Mouse (Mus musculus): ENCODE data around the gene Rtf1. TPM values are rescaled to one million over a fixed set of nuclear protein-coding genes. Genes with fewer than 3 reads are reported as not detected.

The Rtf1 gene
- total RNA-seq, 2 experiments from 2014 or later: 25.3 to 26.5 TPM

- DNase-seq: no peak
These were observed 55.9 kb downstream of the Rtf1 start for GRCm38 (mm10) chr2:119730735-119731134.

- DNase-seq: no peak
These were observed 62.3 kb downstream of the Rtf1 start for GRCm38 (mm10) chr2:119737124-119737523.

GRCm38 (mm10) chr2:119740567-119740966 lies 65.7 kb downstream of the Rtf1 start:
- DNase-seq: no peak

- DNase-seq: peak; percentile 63 to 82
These were observed 66.9 kb downstream of the Rtf1 start, which contains the start of gene Itpka for GRCm38 (mm10) chr2:119741581-119742411. Itpka (plus strand) TSS chr2:119742337.

GRCm38 (mm10) chr2:119742461-119743175 lies 67.8 kb downstream of the Rtf1 start:
- peak; percentile 52 to 71 for DNase-seq

- DNase-seq: peak in 1 of 2 experiments; percentile 16
These were observed 68.4 kb downstream of the Rtf1 start for GRCm38 (mm10) chr2:119743176-119743807.

GRCm38 (mm10) chr2:119743808-119744162 lies 68.9 kb downstream of the Rtf1 start:
- no peak for DNase-seq

GRCm38 (mm10) chr2:119744163-119745111 lies 69.6 kb downstream of the Rtf1 start:
- peak in 1 of 2 experiments; percentile 33 for DNase-seq

GRCm38 (mm10) chr2:119745281-119745680 lies 70.4 kb downstream of the Rtf1 start:
- DNase-seq: peak in 1 of 2 experiments; percentile 45

- no peak for DNase-seq
These were observed 72.7 kb downstream of the Rtf1 start for GRCm38 (mm10) chr2:119747554-119747953.

- DNase-seq: no peak
These were observed 74.4 kb downstream of the Rtf1 start for GRCm38 (mm10) chr2:119749260-119749659.

GRCm38 (mm10) chr2:119757601-119758100 lies 82.8 kb downstream of the Rtf1 start:
- no peak for DNase-seq

GRCm38 (mm10) chr2:119758101-119758843 lies 83.4 kb downstream of the Rtf1 start:
- DNase-seq: peak; percentile 46 to 59

GRCm38 (mm10) chr2:119758844-119759835 lies 84.3 kb downstream of the Rtf1 start:
- no peak for DNase-seq

GRCm38 (mm10) chr2:119760251-119760650 lies 85.4 kb downstream of the Rtf1 start, which contains the start of gene Ltk:
Ltk (minus strand) TSS chr2:119760431.
- no peak for DNase-seq

- no peak for DNase-seq
These were observed 87.4 kb downstream of the Rtf1 start for GRCm38 (mm10) chr2:119762276-119762675.

- DNase-seq: no peak
These were observed 89.1 kb downstream of the Rtf1 start for GRCm38 (mm10) chr2:119763924-119764323.

GRCm38 (mm10) chr2:119767246-119767645 lies 92.4 kb downstream of the Rtf1 start:
- DNase-seq: no peak

Measured in adrenal gland, postnatal 36 days (tissue).